Mouse (Mus musculus) forebrain, embryonic 13.5 days (tissue): Measurements from ENCODE around the gene Krt82. TPM values are rescaled to one million over a fixed set of nuclear protein-coding genes. Genes with fewer than 3 reads are reported as not detected.

ENCODE experiments used
- ATAC-seq: fragments of 200-750 bp; cut with Nextera tagmentation; 2 replicates; pipeline ENCODE4 v1.8.0; 2017
- H3K27ac ChIP-seq: fragments of 300-500 bp; sonication (generic); 2 replicates; pipeline ENCODE4 v1.5.1; 2015; ENCODE audit warnings: inconsistent platforms, mild to moderate bottlenecking, moderate library complexity
- H3K27me3 ChIP-seq: fragments of 300-500 bp; sonication (generic); 2 replicates; pipeline ENCODE4 v1.6.1; 2015; ENCODE audit warnings: mild to moderate bottlenecking, inconsistent platforms
- H3K36me3 ChIP-seq: fragments of 300-500 bp; sonication (generic); 2 replicates; pipeline ENCODE4 v1.6.1; 2015; ENCODE audit warnings: mild to moderate bottlenecking, inconsistent platforms; ENCODE audit not compliant: poor library complexity, severe bottlenecking
- H3K4me1 ChIP-seq: fragments of 300-500 bp; sonication (generic); 2 replicates; pipeline ENCODE4 v1.6.1; 2015; ENCODE audit warnings: inconsistent platforms
- H3K4me2 ChIP-seq: fragments of 300-500 bp; sonication (generic); 2 replicates; pipeline ENCODE4 v1.6.1; 2015; ENCODE audit warnings: inconsistent platforms, mild to moderate bottlenecking, moderate library complexity
- H3K4me3 ChIP-seq: fragments of 300-500 bp; sonication (generic); 2 replicates; pipeline ENCODE4 v1.5.1; 2015; ENCODE audit warnings: mild to moderate bottlenecking, inconsistent platforms
- H3K9ac ChIP-seq: fragments of 300-500 bp; sonication (generic); 2 replicates; pipeline ENCODE4 v1.6.1; 2015; ENCODE audit warnings: mild to moderate bottlenecking, inconsistent platforms
- H3K9me3 ChIP-seq: fragments of 300-500 bp; sonication (generic); replicated peaks from 2 replicates; pipeline ENCODE4 v1.6.1; 2016; ENCODE audit warnings: inconsistent platforms
- WGBS: fragments of 180-500 bp; shearing (Covaris S2); methylation state at CpG from one replicate; pipeline ENCODE4 v1.1.7; 2015; 5-methylcytosine and 5-hydroxymethylcytosine counted together
- microRNA-seq: library from miRNA; unstranded; fragments of <30 nt; microRNA quantifications from one replicate; pipeline ENCODE4, GENCODE M21; 2016
- polyA plus RNA-seq: library from polyadenylated mRNA; unstranded; fragments of >200 nt; fragmentation: Nextera tagmentation; extraction: Ambion mirVana; gene quantifications from 2 replicates; pipeline ENCODE4 v1.2.1, GENCODE M21; 2015

Gene Krt82
- polyA plus RNA-seq, 1 experiment from 2014 or later = not detected

DNA sequence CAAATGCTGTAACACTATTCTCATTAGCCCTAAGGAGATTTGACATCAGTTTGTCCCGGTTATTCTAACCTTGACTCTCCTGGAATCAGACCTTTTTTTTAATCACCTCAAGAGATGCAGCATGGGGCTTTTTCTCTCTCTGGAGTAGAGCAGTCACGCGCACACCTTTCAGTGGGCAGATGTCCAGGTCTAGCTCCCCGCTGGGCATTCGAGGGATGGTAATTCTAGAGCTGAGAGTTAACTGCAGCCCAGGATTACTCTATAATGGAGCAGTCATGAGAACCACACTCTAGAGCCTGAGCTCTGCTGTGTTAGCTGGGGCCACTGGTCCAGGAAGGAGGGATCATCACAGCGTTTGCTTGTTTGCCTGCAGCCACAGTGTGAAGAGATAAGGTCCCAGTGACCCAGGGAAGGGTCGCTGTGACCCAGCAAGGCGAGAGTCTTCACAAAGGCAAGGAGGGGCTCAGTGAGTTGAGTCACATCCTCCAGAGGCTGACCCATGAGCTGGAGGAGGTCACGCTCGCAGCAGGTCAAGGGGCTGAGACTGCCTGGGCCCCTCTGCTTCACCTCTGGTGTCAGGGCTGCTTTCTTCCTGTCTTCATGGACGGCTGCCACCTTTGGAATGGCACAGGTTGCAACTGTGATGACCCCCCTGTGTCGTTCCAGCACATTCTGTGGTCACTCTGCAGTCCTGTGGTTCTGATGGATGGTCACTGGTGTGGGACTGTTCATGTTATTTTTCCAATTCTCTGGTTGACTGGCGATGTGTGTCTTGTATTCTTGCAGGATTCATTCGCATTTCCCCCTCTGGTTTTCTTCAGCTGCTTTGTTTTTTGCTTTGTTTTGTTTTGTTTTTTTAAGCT lies 43.3 kb downstream of the Krt82 start:
- H3K4me2 ChIP-seq = no peak overlapping the region
- H3K9ac ChIP-seq = no peak overlapping the region
- no peaks in the 10 kb centered on the region for H3K9me3 ChIP-seq
- no peaks in the 10 kb centered on the region for H3K4me1 ChIP-seq
- H3K27me3 ChIP-seq = no peaks in the 10 kb centered on the region
- H3K27ac ChIP-seq = no peak overlapping the region
- H3K4me3 ChIP-seq = no peak overlapping the region
- no peak for ATAC-seq
- H3K36me3 ChIP-seq = no peaks in the 10 kb centered on the region
- WGBS = 70% methylated on average over 14 of the region's 14 CpGs

DNA sequence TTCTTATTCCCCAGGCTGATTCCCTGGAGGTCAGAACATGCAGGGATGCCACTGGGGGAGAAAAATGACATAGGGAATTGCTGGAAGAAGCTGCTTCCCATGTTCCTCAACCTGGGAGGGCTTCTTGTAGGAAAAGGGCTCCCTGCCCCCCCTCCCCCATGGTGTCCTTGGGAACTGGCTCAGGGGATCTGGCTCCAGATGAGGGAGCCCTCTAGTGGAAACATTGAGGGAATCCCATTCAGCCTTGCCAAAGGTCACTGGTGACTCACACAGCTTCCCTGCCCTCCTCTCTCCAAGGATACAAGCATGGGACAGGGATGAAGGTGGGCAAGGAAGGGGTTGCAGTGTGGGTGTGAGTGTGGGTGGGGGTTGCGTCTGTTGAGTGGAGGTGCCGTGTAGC lies 53.3 kb downstream of the Krt82 start:
- 68% methylated on average over 2 of the region's 2 CpGs for WGBS
- Histone ChIP-seq H3K27ac (no peak overlapping the region), H3K36me3 (no peaks in the 10 kb centered on the region), H3K4me3 (no peak overlapping the region), H3K27me3 (no peaks in the 10 kb centered on the region), H3K4me1 (no peaks in the 10 kb centered on the region), H3K9me3 (no peaks in the 10 kb centered on the region), H3K9ac (no peak overlapping the region), H3K4me2 (no peak overlapping the region)
- ATAC-seq = no peak

DNA sequence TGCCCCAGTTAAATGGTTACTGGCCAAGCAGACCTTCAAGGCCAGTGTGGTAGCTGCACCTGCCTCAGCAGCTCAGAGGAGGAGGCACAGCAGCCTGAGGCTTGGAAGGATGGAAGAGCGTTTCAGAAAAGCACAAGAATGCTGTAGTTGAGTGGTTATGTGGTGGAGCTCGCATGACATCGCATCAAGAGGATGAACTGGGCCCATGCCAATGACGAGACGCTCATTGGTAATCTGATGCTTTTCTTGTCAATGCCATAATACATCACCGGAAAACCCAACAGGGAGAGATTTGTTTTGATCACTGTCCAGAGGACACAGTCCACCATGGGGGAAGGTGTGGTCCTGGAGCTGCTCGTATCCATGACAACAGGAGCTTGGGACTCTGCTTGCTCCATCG lies 55.2 kb downstream of the Krt82 start:
- H3K4me1 ChIP-seq = no peaks in the 10 kb centered on the region
- no peak overlapping the region for H3K4me3 ChIP-seq
- no peaks in the 10 kb centered on the region for H3K27me3 ChIP-seq
- no peak overlapping the region for H3K27ac ChIP-seq
- no peaks in the 10 kb centered on the region for H3K9me3 ChIP-seq
- no peak overlapping the region for H3K9ac ChIP-seq
- no peak overlapping the region for H3K4me2 ChIP-seq
- ATAC-seq = no peak
- WGBS = 81% methylated on average over 8 of the region's 8 CpGs
- no peaks in the 10 kb centered on the region for H3K36me3 ChIP-seq

DNA sequence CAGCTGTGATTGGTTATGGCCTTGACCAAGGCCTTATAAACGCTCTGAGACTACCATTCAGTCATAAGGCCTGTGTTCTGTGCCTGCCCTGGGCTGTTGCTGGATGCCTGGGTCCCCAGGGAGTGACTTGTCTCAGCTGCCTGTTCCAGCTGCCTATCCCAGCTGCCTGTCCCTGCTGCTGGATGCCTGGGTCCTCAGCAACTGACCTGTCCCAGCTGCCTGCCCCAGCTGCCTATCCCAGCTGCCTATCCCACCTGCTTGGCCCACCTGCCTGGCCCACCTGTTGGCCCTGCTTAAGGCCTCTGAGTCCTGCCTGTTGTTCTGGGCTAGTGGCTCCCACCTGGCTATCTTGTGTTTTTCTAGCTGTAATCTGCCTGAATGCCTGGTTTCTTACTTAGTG lies 56.3 kb downstream of the Krt82 start:
- Histone ChIP-seq H3K36me3 (no peaks in the 10 kb centered on the region), H3K27ac (no peak overlapping the region), H3K9me3 (no peaks in the 10 kb centered on the region), H3K4me1 (no peaks in the 10 kb centered on the region), H3K9ac (no peak overlapping the region), H3K4me2 (no peak overlapping the region), H3K4me3 (no peak overlapping the region), H3K27me3 (no peaks in the 10 kb centered on the region)
- no peak for ATAC-seq
- WGBS = 55% methylated on average over 1 of the region's 1 CpGs

DNA sequence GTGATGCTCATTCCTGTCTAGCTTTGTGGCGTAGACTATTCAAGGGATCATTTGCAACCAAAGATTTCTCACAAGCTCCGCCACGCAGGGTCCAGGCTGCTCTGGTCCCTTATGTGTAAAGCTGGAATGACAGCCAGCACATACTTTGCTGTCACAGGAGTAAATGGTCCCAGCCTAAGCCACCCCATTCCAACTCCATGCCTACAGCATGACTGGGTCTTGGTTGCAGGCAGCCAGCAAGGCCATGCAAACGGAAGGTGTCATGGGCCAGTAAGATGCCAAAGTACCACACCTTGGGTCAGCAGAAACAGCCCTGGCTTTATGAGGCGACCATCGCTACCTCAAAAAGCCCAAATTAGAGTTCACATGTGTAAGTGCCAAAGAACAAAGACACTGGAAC lies 56.8 kb downstream of the Krt82 start:
- H3K9ac ChIP-seq = no peak overlapping the region
- no peak overlapping the region for H3K27ac ChIP-seq
- no peaks in the 10 kb centered on the region for H3K4me1 ChIP-seq
- H3K4me2 ChIP-seq = no peak overlapping the region
- no peak overlapping the region for H3K4me3 ChIP-seq
- WGBS = 94% methylated on average over 6 of the region's 6 CpGs
- no peaks in the 10 kb centered on the region for H3K36me3 ChIP-seq
- no peaks in the 10 kb centered on the region for H3K9me3 ChIP-seq
- ATAC-seq = no peak
- H3K27me3 ChIP-seq = no peaks in the 10 kb centered on the region

DNA sequence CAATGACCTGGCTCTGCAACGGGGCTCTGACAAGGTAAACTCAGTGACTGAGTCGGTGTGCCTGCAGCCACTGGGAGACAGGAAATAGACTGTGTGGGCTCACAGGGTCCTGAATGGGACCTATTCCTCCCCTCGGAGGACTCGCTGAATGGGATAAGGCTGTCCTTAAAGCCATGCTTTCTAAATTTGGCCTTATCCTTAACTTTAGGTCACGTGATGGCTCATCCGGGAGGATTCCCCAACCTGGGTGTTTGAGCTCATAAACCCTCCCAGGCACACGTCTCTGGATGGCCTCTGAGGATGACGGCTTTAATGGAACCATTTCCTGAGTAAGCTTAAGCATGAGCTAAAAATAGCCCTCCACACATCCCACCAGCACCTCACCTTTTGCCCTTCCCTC lies 57.7 kb downstream of the Krt82 start:
- Histone ChIP-seq H3K9me3 (no peaks in the 10 kb centered on the region), H3K36me3 (no peaks in the 10 kb centered on the region), H3K4me3 (no peak overlapping the region), H3K27ac (no peak overlapping the region), H3K4me2 (no peak overlapping the region), H3K9ac (no peak overlapping the region), H3K27me3 (no peaks in the 10 kb centered on the region), H3K4me1 (no peaks in the 10 kb centered on the region)
- ATAC-seq = no peak
- WGBS = 78% methylated on average over 8 of the region's 8 CpGs

DNA sequence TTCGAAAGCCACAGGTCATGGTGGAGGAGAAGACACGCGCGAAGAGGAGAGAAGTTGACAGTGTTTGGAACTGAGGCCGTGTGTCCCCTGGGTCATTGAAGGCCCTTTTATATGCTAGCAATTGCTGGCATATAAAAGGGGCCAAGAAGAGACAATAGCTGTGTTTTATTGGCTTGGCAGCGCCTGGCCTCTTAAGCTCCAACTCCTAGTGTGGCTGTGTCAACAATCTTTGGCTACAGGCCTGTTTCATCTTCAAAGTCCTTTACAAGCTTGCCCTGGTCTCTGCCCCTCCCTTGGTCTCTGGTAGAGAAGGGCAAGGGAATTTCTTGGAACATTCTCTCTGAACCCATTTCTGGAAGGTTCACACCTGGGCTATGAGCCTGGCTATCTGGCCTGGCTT lies 59.0 kb downstream of the Krt82 start, which contains the start of gene Krt83:
TSS of gene Krt83 (minus strand) at position 82 of the 400 bp plus-strand sequence.
- H3K27me3 ChIP-seq = no peaks in the 10 kb centered on the region
- ATAC-seq = no peak
- H3K9ac ChIP-seq = no peak within 1 kb of the TSS
- H3K4me1 ChIP-seq = no peaks in the 10 kb centered on the region
- H3K36me3 ChIP-seq = no peaks in the 10 kb centered on the region
- no peak within 1 kb of the TSS for H3K4me2 ChIP-seq
- no peak within 1 kb of the TSS for H3K4me3 ChIP-seq
- H3K9me3 ChIP-seq = no peaks in the 10 kb centered on the region
- WGBS = 61% methylated on average over 6 of the region's 6 CpGs
- no peak within 1 kb of the TSS for H3K27ac ChIP-seq

Small RNA genes within 50 kb of the gene (microRNA-seq; reads per million reads assigned to microRNA genes)
- not detected for gene Gm44393
- gene Gm44460 = not detected

Other genes starting within 250 kb of the Krt82 start
- 0.05 TPM in 2 replicates for gene Krt80, start 180.5 kb downstream of the Krt82 start, polyA plus RNA-seq
- gene Krt7, start 139.6 kb downstream of the Krt82 start, polyA plus RNA-seq = 0.18 and 0.26 TPM in 2 replicates
- gene Krt87, start 111.9 kb downstream of the Krt82 start, polyA plus RNA-seq = 0.10 TPM in 1 of 2 replicates, not detected in the other
- gene Krt88, start 102.9 kb downstream of the Krt82 start, polyA plus RNA-seq = not detected in 2 replicates
- not detected in 2 replicates for gene Krt81, start 86.9 kb downstream of the Krt82 start, polyA plus RNA-seq
- not detected in 2 replicates for gene Krt86, start 77.2 kb downstream of the Krt82 start, polyA plus RNA-seq
- not detected in 2 replicates for gene Krt83, start 59.2 kb downstream of the Krt82 start, polyA plus RNA-seq
- not detected in 2 replicates for gene Gm49425, start 33.4 kb downstream of the Krt82 start, polyA plus RNA-seq
- not detected in 2 replicates for gene Krt84, start 17.8 kb downstream of the Krt82 start, polyA plus RNA-seq
- not detected in 2 replicates for gene Krt90, start 12.3 kb upstream of the Krt82 start, polyA plus RNA-seq
- gene Krt75, start 23.2 kb upstream of the Krt82 start, polyA plus RNA-seq = not detected in 2 replicates
- not detected in 2 replicates for gene Gm5414, start 77.5 kb upstream of the Krt82 start, polyA plus RNA-seq
- not detected in 2 replicates for gene Gm5478, start 96.7 kb upstream of the Krt82 start, polyA plus RNA-seq
- not detected in 2 replicates for gene Krt6b, start 129.6 kb upstream of the Krt82 start, polyA plus RNA-seq
- not detected in 2 replicates for gene Krt6a, start 143.6 kb upstream of the Krt82 start, polyA plus RNA-seq
- gene Krt5, start 162.2 kb upstream of the Krt82 start, polyA plus RNA-seq = 0.14 and 0.35 TPM in 2 replicates
- not detected in 2 replicates for gene Krt71, start 192.4 kb upstream of the Krt82 start, polyA plus RNA-seq
- gene Krt72, start 235.8 kb upstream of the Krt82 start, polyA plus RNA-seq = not detected in 2 replicates